Mouse (Mus musculus) forebrain, postnatal 0 days (tissue): ENCODE data around the gene Scaf1. TPM values are rescaled to one million over a fixed set of nuclear protein-coding genes. Genes with fewer than 3 reads are reported as not detected.

Experiments
- ATAC-seq: fragments of 200-750 bp; cut with Nextera tagmentation; 2 replicates; pipeline ENCODE4 v1.8.0; 2017; ENCODE audit warnings: mild to moderate bottlenecking, moderate library complexity
- DNase-seq: peaks from one replicate; pipeline ENCODE4 v3.0.0-alpha.2; 2015
- H3K27ac ChIP-seq: fragments of 300-500 bp; sonication (generic); 2 replicates; pipeline ENCODE4 v1.5.1; 2014; ENCODE audit warnings: low read depth, mild to moderate bottlenecking, antibody characterized with exemption, low read length, moderate library complexity, mixed read lengths
- H3K27me3 ChIP-seq: fragments of 300-500 bp; sonication (generic); 2 replicates; pipeline ENCODE4 v1.6.1; 2014; ENCODE audit warnings: mild to moderate bottlenecking, low read length, mixed read lengths; ENCODE audit not compliant: insufficient read depth
- H3K36me3 ChIP-seq: fragments of 300-500 bp; sonication (generic); 2 replicates; pipeline ENCODE4 v1.6.1; 2014; ENCODE audit warnings: mild to moderate bottlenecking, moderate library complexity; ENCODE audit not compliant: insufficient read depth
- H3K4me1 ChIP-seq: fragments of 300-500 bp; sonication (generic); 2 replicates; pipeline ENCODE4 v1.6.1; 2014; ENCODE audit warnings: antibody characterized with exemption; ENCODE audit not compliant: insufficient read depth
- H3K4me2 ChIP-seq: fragments of 300-500 bp; sonication (generic); 2 replicates; pipeline ENCODE4 v1.6.1; 2014; ENCODE audit warnings: low read depth, mild to moderate bottlenecking, moderate library complexity
- H3K4me3 ChIP-seq: fragments of 300-500 bp; sonication (generic); 2 replicates; pipeline ENCODE4 v1.5.1; 2014; ENCODE audit warnings: low read depth, low read length, mixed read lengths
- H3K9ac ChIP-seq: fragments of 300-500 bp; sonication (generic); 2 replicates; pipeline ENCODE4 v1.6.1; 2014; ENCODE audit warnings: mild to moderate bottlenecking
- H3K9me3 ChIP-seq: fragments of 300-500 bp; sonication (generic); 2 replicates; pipeline ENCODE4 v1.6.1; 2016; ENCODE audit warnings: low read length
- CTCF ChIP-seq: sonication (generic); IDR thresholded peaks from 2 replicates; pipeline ENCODE4 v1.5.1; 2016; ENCODE audit warnings: antibody characterized with exemption, control low read depth, low read depth
- WGBS: fragments of 180-500 bp; shearing (Covaris S2); extraction: QIAGEN DNeasy Blood & Tissue Kit; methylation state at CpG from one replicate; pipeline ENCODE4 v1.1.7; 2014; 5-methylcytosine and 5-hydroxymethylcytosine counted together
- polyA plus RNA-seq: library from polyadenylated mRNA; unstranded; fragments of >200 nt; fragmentation: Nextera tagmentation; extraction: Ambion mirVana; gene quantifications from 2 replicates; pipeline ENCODE4 v1.2.1, GENCODE M21; 2015
- total RNA-seq: library from RNA; depleted of rRNA; stranded (reverse); fragments of >200 nt; gene quantifications from 2 replicates; pipeline ENCODE4 v1.2.3, GENCODE M21; 2014

Gene Scaf1
- total and polyA plus RNA-seq, 2 experiments from 2014 or later: 50.0 to 72.5 TPM

DNA sequence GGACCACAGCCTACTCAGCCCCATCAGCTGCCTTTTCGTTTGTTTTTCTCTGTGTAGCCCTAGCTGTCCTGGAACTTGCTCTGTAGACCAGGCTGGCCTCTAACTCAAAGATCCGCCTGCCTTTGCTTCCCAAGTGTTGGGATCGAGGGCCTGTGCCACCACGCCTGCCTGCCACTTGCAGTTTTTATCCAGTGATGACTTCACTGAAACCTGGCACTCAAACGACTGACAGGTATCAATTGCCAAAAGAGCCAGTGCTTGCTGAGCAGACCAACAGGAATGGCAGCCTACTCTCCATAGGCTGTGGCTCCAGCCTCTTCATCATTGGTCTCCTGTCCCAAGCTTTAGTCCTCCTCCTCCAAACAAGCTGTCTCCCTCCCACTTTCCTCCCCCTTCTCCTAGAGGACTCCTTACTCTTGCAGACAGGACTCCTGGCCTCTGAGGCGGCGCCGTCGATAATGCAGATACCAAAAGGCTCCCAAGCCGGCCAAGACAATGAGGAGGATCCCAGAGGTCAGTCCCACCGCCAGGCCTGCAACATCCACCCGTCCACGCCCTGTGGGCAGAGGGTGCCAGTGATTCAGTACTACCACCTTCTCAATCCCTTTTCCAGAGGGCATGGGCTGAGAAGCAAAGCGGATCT is 40.3 kb upstream of the Scaf1 start:
- ATAC-seq (no peak), DNase-seq (no peak)
- no peaks in the 10 kb centered on the region for H3K36me3 ChIP-seq
- no peaks in the 10 kb centered on the region for H3K27me3 ChIP-seq
- no peak overlapping the region for H3K9ac ChIP-seq
- H3K27ac ChIP-seq: no peak overlapping the region
- 68% methylated on average over 14 of the region's 14 CpGs for whole genome bisulfite sequencing
- TF ChIP-seq CTCF: no peak
- no peak overlapping the region for H3K4me3 ChIP-seq
- H3K4me2 ChIP-seq: no peak overlapping the region
- H3K4me1 ChIP-seq: peaks cover 10% of the 10 kb centered on the region; the same call in 1 of the 2 replicates
- no peaks in the 10 kb centered on the region for H3K9me3 ChIP-seq

- DNase-seq: peak; percentile 93
- TF ChIP-seq CTCF: no peak
These were observed 37.9 kb upstream of the Scaf1 start for GRCm38 (mm10) chr7:45053931-45054510.

DNA sequence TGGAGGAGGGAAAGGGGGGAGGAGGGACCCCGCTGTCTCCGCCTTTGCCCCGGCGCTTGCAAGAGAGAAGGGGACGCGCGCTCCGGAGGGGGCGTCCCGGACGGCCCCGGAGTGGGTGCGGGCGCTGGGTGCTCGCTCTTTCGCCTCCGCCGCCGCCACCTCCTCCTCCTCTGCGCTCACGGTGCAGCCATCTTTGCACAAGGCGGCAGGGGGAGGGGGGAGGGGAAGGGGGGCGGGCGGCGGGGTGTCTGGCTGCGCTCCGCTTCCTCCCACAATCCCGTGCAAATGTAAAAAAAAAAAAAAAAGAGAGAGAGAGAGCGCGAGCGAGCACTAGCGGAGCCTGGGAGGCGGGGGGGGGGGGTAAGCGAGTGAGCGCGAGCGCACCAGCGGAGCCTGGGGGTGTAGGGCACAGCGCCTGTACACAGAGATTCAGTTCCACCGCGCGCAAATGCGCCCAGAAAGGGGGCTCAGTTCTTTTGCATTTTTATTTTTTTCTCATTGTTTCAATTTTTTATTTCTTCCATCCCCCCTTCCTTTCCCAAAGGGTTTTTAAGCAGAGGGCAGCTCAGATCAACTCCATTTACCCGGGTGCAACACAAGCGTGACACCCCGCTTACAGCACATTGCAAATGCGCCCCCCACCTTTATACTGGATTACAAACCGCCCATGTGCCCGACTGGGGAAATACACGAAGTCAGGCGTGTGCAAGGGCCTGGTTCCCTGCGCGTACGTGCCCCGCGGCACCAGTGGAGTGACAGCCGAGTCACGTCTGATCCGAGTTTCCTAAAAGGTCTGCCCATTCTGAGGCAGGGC is 37.2 kb upstream of the Scaf1 start:
- H3K4me3 ChIP-seq: peak overlapping the region; percentile 77
- ATAC-seq (peak; percentile 61), DNase-seq (peak; percentile 88)
- no peaks in the 10 kb centered on the region for H3K9me3 ChIP-seq
- peaks cover 20% of the 10 kb centered on the region for H3K36me3 ChIP-seq
- H3K27ac ChIP-seq: peak overlapping the region; percentile 96
- peak overlapping the region; percentile 96 for H3K9ac ChIP-seq
- H3K27me3 ChIP-seq: no peaks in the 10 kb centered on the region
- TF ChIP-seq CTCF: no peak
- H3K4me2 ChIP-seq: peak overlapping the region; percentile 89
- H3K4me1 ChIP-seq: no peaks in the 10 kb centered on the region; the same call in 1 of the 2 replicates
- under 1% methylated on average over 38 of the region's 59 CpGs for WGBS

More at GRCm38 (mm10) chr7:45053931-45054510, 37.9 kb upstream of the Scaf1 start:
- WGBS: under 1% methylated on average over 33 of the region's 33 CpGs
- Histone ChIP-seq H3K9me3 (no peaks in the 10 kb centered on the region), H3K27me3 (no peaks in the 10 kb centered on the region), H3K27ac (peak overlapping the region; percentile 96), H3K9ac (peak overlapping the region; percentile 96), H3K4me3 (peak overlapping the region; percentile 77), H3K36me3 (peaks cover 13% of the 10 kb centered on the region), H3K4me2 (peak overlapping the region; percentile 89), H3K4me1 (peaks cover 4% of the 10 kb centered on the region; the same call in 1 of the 2 replicates)
- peak; percentile 92 for ATAC-seq

DNA sequence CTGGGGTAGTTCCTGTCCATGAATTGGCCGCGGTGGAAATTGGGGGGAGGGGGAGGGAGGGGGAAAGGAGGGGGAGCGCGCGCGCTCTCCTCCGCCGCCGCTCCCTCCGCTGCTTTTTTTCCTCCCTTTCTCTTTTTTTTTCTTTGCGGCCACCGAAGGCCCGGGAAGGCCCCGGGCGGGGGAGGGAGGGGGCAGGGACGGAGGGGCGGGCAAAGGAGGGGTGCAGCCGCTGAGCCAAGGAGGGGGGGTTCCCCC is 36.6 kb upstream of the Scaf1 start, which contains the start of gene Prr12:
TSS of gene Prr12 (minus strand) at position 20 of the 255 bp plus-strand sequence.
- peak within 1 kb of the TSS; percentile 77 for H3K4me3 ChIP-seq
- TF ChIP-seq CTCF: no peak
- H3K9me3 ChIP-seq: no peaks in the 10 kb centered on the region
- peaks cover 25% of the 10 kb centered on the region for H3K36me3 ChIP-seq
- peak within 1 kb of the TSS; percentile 89 for H3K4me2 ChIP-seq
- H3K27me3 ChIP-seq: no peaks in the 10 kb centered on the region
- peak within 1 kb of the TSS; percentile 96 for H3K27ac ChIP-seq
- peak; percentile 2; the same call in 1 of the 2 replicates for ATAC-seq
- no peaks in the 10 kb centered on the region; the same call in 1 of the 2 replicates for H3K4me1 ChIP-seq
- WGBS: 0% methylated on average over 7 of the region's 18 CpGs
- peak; percentile 80 for DNase-seq
- peak within 1 kb of the TSS; percentile 96 for H3K9ac ChIP-seq

GRCm38 (mm10) chr7:45052181-45052861 is 36.2 kb upstream of the Scaf1 start:
- Histone ChIP-seq H3K4me2 (peak overlapping the region; percentile 89), H3K9me3 (no peaks in the 10 kb centered on the region), H3K36me3 (peaks cover 30% of the 10 kb centered on the region), H3K27ac (peak overlapping the region; percentile 96), H3K4me1 (no peaks in the 10 kb centered on the region; the same call in 1 of the 2 replicates), H3K9ac (peak overlapping the region; percentile 96), H3K4me3 (peak overlapping the region; percentile 77), H3K27me3 (no peaks in the 10 kb centered on the region)
- TF ChIP-seq CTCF: no peak
- under 1% methylated on average over 37 of the region's 38 CpGs for WGBS
- DNase-seq (no peak), ATAC-seq (no peak)

GRCm38 (mm10) chr7:45051601-45051974 is 35.4 kb upstream of the Scaf1 start:
- peak overlapping the region; percentile 96 for H3K9ac ChIP-seq
- H3K4me1 ChIP-seq: no peaks in the 10 kb centered on the region; the same call in 1 of the 2 replicates
- no peak for DNase-seq
- peak overlapping the region; percentile 77 for H3K4me3 ChIP-seq
- TF ChIP-seq CTCF: no peak
- peak overlapping the region; percentile 96; the same call in 1 of the 2 replicates for H3K27ac ChIP-seq
- H3K27me3 ChIP-seq: no peaks in the 10 kb centered on the region
- no peak for ATAC-seq
- no peaks in the 10 kb centered on the region for H3K9me3 ChIP-seq
- peak overlapping the region; percentile 89 for H3K4me2 ChIP-seq
- H3K36me3 ChIP-seq: peaks cover 37% of the 10 kb centered on the region
- WGBS: 3% methylated on average over 13 of the region's 13 CpGs
